Mouse (Mus musculus) embryonic facial prominence, embryonic 11.5 days (tissue): Measurements from ENCODE around the gene Zc3h6. TPM values are rescaled to one million over a fixed set of nuclear protein-coding genes. Genes with fewer than 3 reads are reported as not detected.

Experiments
- ATAC-seq: fragments of 200-750 bp; cut with Nextera tagmentation; replicated peaks from 2 replicates; pipeline ENCODE4 v1.8.0; 2017; ENCODE audit warnings: low read depth; ENCODE audit not compliant: insufficient number of reproducible peaks, low FRiP score, low TSS enrichment
- DNase-seq: peaks from one replicate; pipeline ENCODE4 v3.0.0-alpha.2; 2015; ENCODE audit warnings: low spot score
- H3K27ac ChIP-seq: fragments of 300-500 bp; sonication (generic); replicated peaks from 2 replicates; pipeline ENCODE4 v1.5.1; 2014; ENCODE audit warnings: mild to moderate bottlenecking, low read depth, low read length, control low read depth
- H3K27me3 ChIP-seq: fragments of 300-500 bp; sonication (generic); 2 replicates; pipeline ENCODE4 v1.6.1; 2014; ENCODE audit warnings: mild to moderate bottlenecking, low read length, moderate library complexity, mixed read lengths; ENCODE audit not compliant: control insufficient read depth, insufficient read depth
- H3K36me3 ChIP-seq: fragments of 300-500 bp; sonication (generic); replicated peaks from 2 replicates; pipeline ENCODE4 v1.6.1; 2014; ENCODE audit warnings: low read depth, mild to moderate bottlenecking, low read length, moderate library complexity, mixed read lengths; ENCODE audit not compliant: control insufficient read depth, insufficient read depth
- H3K4me1 ChIP-seq: fragments of 300-500 bp; sonication (generic); 2 replicates; pipeline ENCODE4 v1.6.1; 2014; ENCODE audit warnings: low read length, mixed read lengths; ENCODE audit not compliant: control insufficient read depth, insufficient read depth
- H3K4me2 ChIP-seq: fragments of 300-500 bp; sonication (generic); 2 replicates; pipeline ENCODE4 v1.6.1; 2014; ENCODE audit warnings: low read depth, mild to moderate bottlenecking, control low read depth, low read length, moderate library complexity
- H3K4me3 ChIP-seq: fragments of 300-500 bp; sonication (generic); 2 replicates; pipeline ENCODE4 v1.5.1; 2014; ENCODE audit warnings: low read depth, low read length, control low read depth
- H3K9ac ChIP-seq: fragments of 300-500 bp; sonication (generic); replicated peaks from 2 replicates; pipeline ENCODE4 v1.6.1; 2014; ENCODE audit warnings: mild to moderate bottlenecking, control low read depth, low read length
- H3K9me3 ChIP-seq: fragments of 300-500 bp; sonication (generic); replicated peaks from 2 replicates; pipeline ENCODE4 v1.6.1; 2016; ENCODE audit warnings: mild to moderate bottlenecking, low read length, inconsistent platforms, mixed read lengths; ENCODE audit not compliant: control insufficient read depth
- WGBS: fragments of 180-500 bp; shearing (Covaris S2); extraction: QIAGEN DNeasy Blood & Tissue Kit; methylation state at CpG from one replicate; pipeline ENCODE4 v1.1.7; 2014; 5-methylcytosine and 5-hydroxymethylcytosine counted together
- microRNA-seq: library from miRNA; unstranded; fragments of <30 nt; microRNA quantifications from one replicate; pipeline ENCODE4, GENCODE M21; 2016; ENCODE audit warnings: borderline number of aligned reads
- polyA plus RNA-seq: library from polyadenylated mRNA; unstranded; fragments of >200 nt; fragmentation: Nextera tagmentation; extraction: Ambion mirVana; gene quantifications from 2 replicates; pipeline ENCODE4 v1.2.1, GENCODE M21; 2014

The Zc3h6 gene
- polyA plus RNA-seq, 1 experiment from 2014 or later = 1.2 TPM

DNA sequence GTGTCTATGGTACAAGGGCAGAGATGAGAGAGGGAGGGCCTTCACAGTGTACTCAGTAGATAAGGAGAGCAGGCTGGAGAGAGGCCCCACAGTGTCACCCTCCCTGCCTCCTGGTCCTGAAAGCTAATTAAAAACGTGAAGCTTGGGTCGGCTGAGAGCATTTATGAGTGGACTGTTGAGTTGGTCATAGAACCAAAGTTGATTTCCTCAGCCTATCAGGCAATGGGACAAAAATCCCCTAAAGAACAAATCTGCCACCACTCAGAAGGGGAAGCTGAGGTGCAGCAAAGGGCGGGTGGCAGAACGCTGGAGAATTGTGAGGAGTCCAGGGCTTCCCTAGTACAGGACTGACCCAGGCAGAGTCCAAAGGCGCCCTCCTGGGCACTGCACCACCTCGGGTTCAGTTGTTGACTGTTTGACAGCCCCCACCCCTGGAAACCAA is 90.7 kb downstream of the Zc3h6 start:
- H3K9me3 ChIP-seq = no peaks in the 10 kb centered on the region
- H3K9ac ChIP-seq = no peak overlapping the region
- no peak for ATAC-seq
- H3K27me3 ChIP-seq = no peaks in the 10 kb centered on the region
- 79% methylated on average over 6 of the region's 6 CpGs for WGBS
- H3K36me3 ChIP-seq = no peaks in the 10 kb centered on the region
- no peak for DNase-seq
- H3K4me1 ChIP-seq = no peaks in the 10 kb centered on the region
- H3K4me3 ChIP-seq = no peak overlapping the region
- H3K4me2 ChIP-seq = no peak overlapping the region
- H3K27ac ChIP-seq = no peak overlapping the region

DNA sequence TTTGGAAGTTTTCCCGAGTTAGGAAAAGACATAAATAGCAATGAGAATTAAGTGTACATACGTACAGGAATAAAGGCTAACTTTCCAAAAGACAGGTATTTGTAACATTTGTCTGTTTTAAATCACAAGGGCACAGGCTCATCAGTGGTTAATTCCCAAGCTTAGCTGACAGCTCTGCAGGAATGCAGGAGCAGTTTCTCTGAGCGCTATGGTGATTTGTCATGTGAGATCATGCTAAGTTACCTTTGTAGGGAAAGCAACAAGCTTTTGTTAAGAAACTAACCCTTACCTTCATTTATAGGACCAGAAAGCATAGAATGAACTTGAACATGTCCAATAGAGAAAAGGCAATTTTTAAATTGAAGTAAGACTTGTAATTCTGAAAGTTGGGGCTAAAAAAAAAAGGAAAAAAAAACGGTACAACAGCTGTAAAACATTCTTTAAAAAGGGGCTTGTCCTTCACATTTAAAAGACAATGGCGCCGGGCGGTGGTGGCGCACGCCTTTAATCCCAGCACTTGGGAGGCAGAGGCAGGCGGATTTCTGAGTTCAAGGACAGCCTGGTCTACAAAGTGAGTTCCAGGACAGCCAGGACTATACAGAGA is 94.4 kb downstream of the Zc3h6 start:
- Histone ChIP-seq H3K9ac (no peak overlapping the region), H3K27ac (no peak overlapping the region), H3K27me3 (no peaks in the 10 kb centered on the region), H3K4me3 (no peak overlapping the region), H3K36me3 (no peaks in the 10 kb centered on the region), H3K9me3 (no peaks in the 10 kb centered on the region), H3K4me2 (no peak overlapping the region), H3K4me1 (no peaks in the 10 kb centered on the region)
- no peak for DNase-seq
- 81% methylated on average over 10 of the region's 10 CpGs for WGBS
- ATAC-seq = no peak

DNA sequence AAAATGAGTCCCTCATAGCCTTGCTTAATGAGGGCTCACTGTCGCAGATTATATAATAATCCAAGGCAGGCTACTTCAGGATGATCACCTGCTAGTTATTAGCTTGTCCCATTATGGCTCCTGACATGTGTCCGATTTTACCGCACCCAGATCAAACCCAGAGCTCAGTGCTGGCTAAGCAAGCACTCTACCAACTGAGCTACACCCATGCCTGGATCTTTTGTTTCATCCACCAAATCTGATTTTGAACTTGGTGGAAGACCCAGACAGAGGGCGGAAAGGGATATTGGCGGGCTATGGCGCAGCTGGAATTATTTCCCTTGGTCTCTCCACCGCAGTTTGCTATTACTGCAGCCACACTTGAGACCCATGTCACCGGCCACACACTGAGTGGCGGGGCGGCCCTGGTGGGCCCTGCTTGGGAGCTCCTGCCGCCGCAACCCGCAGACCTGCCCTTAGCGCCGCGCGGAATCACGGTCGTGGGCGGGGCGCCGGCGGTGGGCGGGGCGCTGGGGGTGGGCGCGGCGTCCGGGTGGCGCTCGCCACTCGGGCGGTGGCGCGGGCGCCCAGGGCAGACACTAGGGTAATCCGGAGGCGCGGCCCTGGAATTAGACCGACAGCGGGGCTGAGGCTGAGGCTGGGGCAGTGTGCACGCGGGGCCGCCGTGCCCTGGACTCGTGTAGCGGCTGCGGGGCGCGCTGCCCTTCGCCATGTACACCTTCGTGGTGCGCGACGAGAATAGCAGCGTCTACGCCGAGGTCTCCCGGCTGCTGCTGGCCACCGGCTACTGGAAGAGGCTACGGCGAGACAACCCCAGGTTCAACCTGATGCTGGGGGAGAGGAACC is 98.5 kb downstream of the Zc3h6 start, which contains the start of gene Ttl:
Ttl (plus strand) TSS at position 506 of the 846 bp plus-strand sequence.
- peak; percentile 83 for DNase-seq
- peak within 1 kb of the TSS; percentile 89 for H3K4me3 ChIP-seq
- no peaks in the 10 kb centered on the region for H3K36me3 ChIP-seq
- H3K27me3 ChIP-seq = no peaks in the 10 kb centered on the region
- WGBS = 2% methylated on average over 59 of the region's 62 CpGs
- peak; percentile 94 for ATAC-seq
- peak within 1 kb of the TSS; percentile 81 for H3K4me2 ChIP-seq
- H3K27ac ChIP-seq = peak within 1 kb of the TSS; percentile 65
- H3K4me1 ChIP-seq = no peaks in the 10 kb centered on the region
- H3K9me3 ChIP-seq = no peaks in the 10 kb centered on the region
- H3K9ac ChIP-seq = peak within 1 kb of the TSS; percentile 86

DNA sequence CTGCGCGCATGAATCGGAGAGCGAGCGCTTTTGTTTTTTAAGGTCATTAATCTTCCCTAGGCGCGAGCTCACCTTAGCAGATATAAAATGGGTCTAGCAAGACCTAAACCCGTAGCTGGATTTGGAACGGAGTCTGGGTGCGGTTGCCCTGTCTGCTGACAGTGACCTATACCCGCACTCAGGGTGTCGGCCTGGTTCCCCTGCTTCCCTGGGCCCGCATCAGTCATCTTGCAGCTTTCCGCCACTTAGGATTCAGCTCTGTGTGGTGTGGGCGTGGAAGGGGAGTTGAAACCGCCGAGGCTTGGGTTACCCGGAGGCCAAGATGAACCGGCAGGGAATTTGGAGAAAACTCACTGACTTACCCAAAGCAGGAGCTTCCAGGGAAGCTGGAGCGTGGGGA is 99.1 kb downstream of the Zc3h6 start:
- Histone ChIP-seq H3K4me2 (peak overlapping the region; percentile 81), H3K9me3 (no peaks in the 10 kb centered on the region), H3K36me3 (no peaks in the 10 kb centered on the region), H3K27me3 (no peaks in the 10 kb centered on the region), H3K9ac (peak overlapping the region; percentile 86), H3K4me3 (peak overlapping the region; percentile 89), H3K27ac (peak overlapping the region; percentile 65), H3K4me1 (no peaks in the 10 kb centered on the region)
- under 1% methylated on average over 20 of the region's 20 CpGs for WGBS
- DNase-seq (peak; percentile 79), ATAC-seq (peak; percentile 78)

Small RNA genes lying within 50 kb of the gene (microRNA-seq; reads per million reads assigned to microRNA genes)
- gene Gm22859 = not detected

Other genes starting within 250 kb of the Zc3h6 start
- gene Tmem87b, start 149.3 kb upstream of the Zc3h6 start, polyA plus RNA-seq = 24.9 and 26.6 TPM in 2 replicates
- gene Fbln7, start 104.4 kb upstream of the Zc3h6 start, polyA plus RNA-seq = 1.6 and 2.7 TPM in 2 replicates
- gene Zc3h8, start 23.3 kb upstream of the Zc3h6 start, polyA plus RNA-seq = 10.9 and 11.0 TPM in 2 replicates
- gene Gm10762, start 323 bp downstream of the Zc3h6 start, polyA plus RNA-seq = 19.2 and 20.6 TPM in 2 replicates
- gene Vinac1, start 80.8 kb downstream of the Zc3h6 start, polyA plus RNA-seq = 0.20 TPM in 1 of 2 replicates, not detected in the other
- gene Ttl, start 98.5 kb downstream of the Zc3h6 start, polyA plus RNA-seq = 14.7 and 15.7 TPM in 2 replicates
- 21.5 and 22.2 TPM in 2 replicates for gene Polr1b, start 133.6 kb downstream of the Zc3h6 start, polyA plus RNA-seq
- 26.8 and 29.0 TPM in 2 replicates for gene Chchd5, start 162.3 kb downstream of the Zc3h6 start, polyA plus RNA-seq
- 50.5 and 51.6 TPM in 2 replicates for gene Slc20a1, start 231.4 kb downstream of the Zc3h6 start, polyA plus RNA-seq